Mouse (Mus musculus) limb, embryonic 14.5 days (tissue): ENCODE measurements around the gene Spc24. TPM values are rescaled to one million over a fixed set of nuclear protein-coding genes. Genes with fewer than 3 reads are reported as not detected.

Source experiments
- ATAC-seq: fragments of 200-750 bp; cut with Nextera tagmentation; 2 replicates; pipeline ENCODE4 v1.8.0; 2017; ENCODE audit warnings: low read depth, moderate number of reproducible peaks, moderate TSS enrichment; ENCODE audit not compliant: low FRiP score
- DNase-seq: peaks from one replicate; pipeline ENCODE4 v3.0.0-alpha.2; 2015; ENCODE audit warnings: low spot score
- H3K27ac ChIP-seq: fragments of 300-500 bp; sonication (generic); replicated peaks from 2 replicates; pipeline ENCODE4 v1.5.1; 2014; ENCODE audit warnings: low read depth, mild to moderate bottlenecking, low read length, moderate library complexity, mixed read lengths
- H3K27me3 ChIP-seq: fragments of 300-500 bp; sonication (generic); 2 replicates; pipeline ENCODE4 v1.6.1; 2014; ENCODE audit warnings: low read length, mixed read lengths; ENCODE audit not compliant: control insufficient read depth, insufficient read depth
- H3K36me3 ChIP-seq: fragments of 300-500 bp; sonication (generic); 2 replicates; pipeline ENCODE4 v1.6.1; 2014; ENCODE audit warnings: mild to moderate bottlenecking, low read length, moderate library complexity, mixed read lengths; ENCODE audit not compliant: control insufficient read depth, insufficient read depth
- H3K4me1 ChIP-seq: fragments of 300-500 bp; sonication (generic); 2 replicates; pipeline ENCODE4 v1.6.1; 2014; ENCODE audit warnings: antibody characterized with exemption, low read length, mixed read lengths; ENCODE audit not compliant: control insufficient read depth, insufficient read depth
- H3K4me2 ChIP-seq: fragments of 300-500 bp; sonication (generic); replicated peaks from 2 replicates; pipeline ENCODE4 v1.6.1; 2014; ENCODE audit warnings: low read depth, mild to moderate bottlenecking, low read length, moderate library complexity; ENCODE audit not compliant: severe bottlenecking
- H3K4me3 ChIP-seq: fragments of 300-500 bp; sonication (generic); replicated peaks from 2 replicates; pipeline ENCODE4 v1.5.1; 2014; ENCODE audit warnings: low read length
- H3K9ac ChIP-seq: fragments of 300-500 bp; sonication (generic); 2 replicates; pipeline ENCODE4 v1.6.1; 2014; ENCODE audit warnings: mild to moderate bottlenecking, low read depth, low read length, moderate library complexity; ENCODE audit not compliant: severe bottlenecking
- H3K9me3 ChIP-seq: fragments of 300-500 bp; sonication (generic); 2 replicates; pipeline ENCODE4 v1.6.1; 2016; ENCODE audit warnings: low read length; ENCODE audit not compliant: control insufficient read depth
- POLR2A ChIP-seq: fragments of 200-500 bp; IDR thresholded peaks from 2 replicates; pipeline ENCODE4 v1.8.0; 2012; ENCODE audit warnings: inconsistent platforms, mild to moderate bottlenecking, moderate library complexity, borderline replicate concordance; ENCODE audit not compliant: insufficient read depth, insufficient read length; ENCODE audit errors: extremely low read depth
- WGBS: fragments of 180-500 bp; shearing (Covaris S2); extraction: QIAGEN DNeasy Blood & Tissue Kit; methylation state at CpG from one replicate; pipeline ENCODE4 v1.1.7; 2014; 5-methylcytosine and 5-hydroxymethylcytosine counted together
- microRNA-seq: library from miRNA; unstranded; fragments of <30 nt; microRNA quantifications from one replicate; pipeline ENCODE4, GENCODE M21; 2016
- polyA plus RNA-seq, 2 experiments: library from polyadenylated mRNA; depleted of rRNA in 1 of 2; stranded (reverse) in 1 of 2; unstranded in 1 of 2; fragments of >200 nt; fragmentation: Nextera tagmentation in 1 of 2; extraction: Ambion mirVana in 1 of 2; gene quantifications; 2 replicates each; pipeline versions ENCODE4 v1.2.1 to v1.2.3; 2012 to 2014

Gene Spc24
- polyA plus RNA-seq, 2 experiments = 68.8 to 84.3 TPM

- no peak for ATAC-seq
- H3K27ac ChIP-seq = no peak overlapping the region
- no peak overlapping the region for H3K4me3 ChIP-seq
- 86% methylated on average over 8 of the region's 8 CpGs for WGBS
- peaks cover 67% of the 10 kb centered on the region for H3K36me3 ChIP-seq
- H3K4me1 ChIP-seq = no peaks in the 10 kb centered on the region
- no peak overlapping the region for H3K4me2 ChIP-seq
- no peaks in the 10 kb centered on the region for H3K27me3 ChIP-seq
- no peaks in the 10 kb centered on the region for H3K9me3 ChIP-seq
- DNase-seq = no peak
- no peak for TF ChIP-seq POLR2A
- H3K9ac ChIP-seq = no peak overlapping the region
Measured at GRCm38 (mm10) chr9:21706586-21707265, 53.4 kb downstream of the Spc24 start.

- no peaks in the 10 kb centered on the region for H3K9me3 ChIP-seq
- no peaks in the 10 kb centered on the region for H3K4me1 ChIP-seq
- no peak overlapping the region for H3K4me2 ChIP-seq
- H3K36me3 ChIP-seq = peaks cover 73% of the 10 kb centered on the region
- no peak overlapping the region for H3K9ac ChIP-seq
- 83% methylated on average over 4 of the region's 4 CpGs for WGBS
- no peaks in the 10 kb centered on the region for H3K27me3 ChIP-seq
- TF ChIP-seq POLR2A = no peak
- DNase-seq (no peak), ATAC-seq (no peak)
- no peak overlapping the region for H3K27ac ChIP-seq
- no peak overlapping the region for H3K4me3 ChIP-seq
Measured at GRCm38 (mm10) chr9:21706085-21706484, 54.0 kb downstream of the Spc24 start.

Small RNAs within 50 kb of the gene (microRNA-seq; reads per million reads assigned to microRNA genes)
- gene Mir7083 = 9.2 reads per million, percentile 20 among the genes with 10 or more reads in this experiment

Other genes starting within 250 kb of the Spc24 start
- 2.3 and 2.5 TPM in 2 replicates for gene AB124611, start 234.1 kb downstream of the Spc24 start, polyA plus RNA-seq (2012; rRNA removed)
- 2.9 and 3.3 TPM in 2 replicates for gene AB124611, start 234.1 kb downstream of the Spc24 start, polyA plus RNA-seq (2014; fragmentation: Nextera tagmentation; extraction: Ambion mirVana)
- gene Carm1, start 213.4 kb downstream of the Spc24 start, polyA plus RNA-seq (2012; rRNA removed) = 171 and 242 TPM in 2 replicates
- gene Carm1, start 213.4 kb downstream of the Spc24 start, polyA plus RNA-seq (2014; fragmentation: Nextera tagmentation; extraction: Ambion mirVana) = 71.5 and 80.3 TPM in 2 replicates
- gene Timm29, start 167.6 kb downstream of the Spc24 start, polyA plus RNA-seq (2012; rRNA removed) = 35.5 and 40.8 TPM in 2 replicates
- 39.8 and 43.0 TPM in 2 replicates for gene Timm29, start 167.6 kb downstream of the Spc24 start, polyA plus RNA-seq (2014; fragmentation: Nextera tagmentation; extraction: Ambion mirVana)
- 19.6 and 24.0 TPM in 2 replicates for gene Yipf2, start 167.5 kb downstream of the Spc24 start, polyA plus RNA-seq (2012; rRNA removed)
- gene Yipf2, start 167.5 kb downstream of the Spc24 start, polyA plus RNA-seq (2014; fragmentation: Nextera tagmentation; extraction: Ambion mirVana) = 18.1 and 23.6 TPM in 2 replicates
- 94.4 and 94.8 TPM in 2 replicates for gene Smarca4, start 144.1 kb downstream of the Spc24 start, polyA plus RNA-seq (2012; rRNA removed)
- 81.1 and 90.4 TPM in 2 replicates for gene Smarca4, start 144.1 kb downstream of the Spc24 start, polyA plus RNA-seq (2014; fragmentation: Nextera tagmentation; extraction: Ambion mirVana)
- 36.9 and 48.0 TPM in 2 replicates for gene Ldlr, start 36.8 kb downstream of the Spc24 start, polyA plus RNA-seq (2012; rRNA removed)
- 15.9 and 18.4 TPM in 2 replicates for gene Ldlr, start 36.8 kb downstream of the Spc24 start, polyA plus RNA-seq (2014; fragmentation: Nextera tagmentation; extraction: Ambion mirVana)
- gene Kank2, start 38.4 kb upstream of the Spc24 start, polyA plus RNA-seq (2012; rRNA removed) = 38.6 and 49.6 TPM in 2 replicates
- gene Kank2, start 38.4 kb upstream of the Spc24 start, polyA plus RNA-seq (2014; fragmentation: Nextera tagmentation; extraction: Ambion mirVana) = 13.1 and 15.0 TPM in 2 replicates
- 0.17 TPM in 1 of 2 replicates, not detected in the other for gene Angptl8, start 75.2 kb upstream of the Spc24 start, polyA plus RNA-seq (2012; rRNA removed)
- 0.44 and 1.1 TPM in 2 replicates for gene Angptl8, start 75.2 kb upstream of the Spc24 start, polyA plus RNA-seq (2014; fragmentation: Nextera tagmentation; extraction: Ambion mirVana)
- gene Dock6, start 92.3 kb upstream of the Spc24 start, polyA plus RNA-seq (2012; rRNA removed) = 155 and 191 TPM in 2 replicates
- 31.6 and 38.8 TPM in 2 replicates for gene Dock6, start 92.3 kb upstream of the Spc24 start, polyA plus RNA-seq (2014; fragmentation: Nextera tagmentation; extraction: Ambion mirVana)
- gene Rab3d, start 157.9 kb upstream of the Spc24 start, polyA plus RNA-seq (2012; rRNA removed) = 30.1 and 30.7 TPM in 2 replicates
- 32.5 and 36.3 TPM in 2 replicates for gene Rab3d, start 157.9 kb upstream of the Spc24 start, polyA plus RNA-seq (2014; fragmentation: Nextera tagmentation; extraction: Ambion mirVana)
- gene Ccdc159, start 167.2 kb upstream of the Spc24 start, polyA plus RNA-seq (2012; rRNA removed) = 9.6 and 10.8 TPM in 2 replicates
- 2.8 and 3.3 TPM in 2 replicates for gene Ccdc159, start 167.2 kb upstream of the Spc24 start, polyA plus RNA-seq (2014; fragmentation: Nextera tagmentation; extraction: Ambion mirVana)
- gene Tmem205, start 167.3 kb upstream of the Spc24 start, polyA plus RNA-seq (2012; rRNA removed) = 37.4 and 45.3 TPM in 2 replicates
- 49.5 and 51.5 TPM in 2 replicates for gene Tmem205, start 167.3 kb upstream of the Spc24 start, polyA plus RNA-seq (2014; fragmentation: Nextera tagmentation; extraction: Ambion mirVana)
- gene Plppr2, start 176.7 kb upstream of the Spc24 start, polyA plus RNA-seq (2012; rRNA removed) = 31.7 and 44.2 TPM in 2 replicates
- 8.7 and 11.2 TPM in 2 replicates for gene Plppr2, start 176.7 kb upstream of the Spc24 start, polyA plus RNA-seq (2014; fragmentation: Nextera tagmentation; extraction: Ambion mirVana)
- 6.5 and 7.0 TPM in 2 replicates for gene Swsap1, start 195.5 kb upstream of the Spc24 start, polyA plus RNA-seq (2012; rRNA removed)
- 12.8 TPM in 2 replicates for gene Swsap1, start 195.5 kb upstream of the Spc24 start, polyA plus RNA-seq (2014; fragmentation: Nextera tagmentation; extraction: Ambion mirVana)
- gene Epor, start 203.2 kb upstream of the Spc24 start, polyA plus RNA-seq (2012; rRNA removed) = 6.7 and 8.0 TPM in 2 replicates
- gene Epor, start 203.2 kb upstream of the Spc24 start, polyA plus RNA-seq (2014; fragmentation: Nextera tagmentation; extraction: Ambion mirVana) = 4.1 and 5.9 TPM in 2 replicates
- 2.9 and 3.2 TPM in 2 replicates for gene Rgl3, start 229.1 kb upstream of the Spc24 start, polyA plus RNA-seq (2012; rRNA removed)
- 1.1 and 1.5 TPM in 2 replicates for gene Rgl3, start 229.1 kb upstream of the Spc24 start, polyA plus RNA-seq (2014; fragmentation: Nextera tagmentation; extraction: Ambion mirVana)
- gene Ccdc151, start 242.3 kb upstream of the Spc24 start, polyA plus RNA-seq (2012; rRNA removed) = 1.2 and 1.3 TPM in 2 replicates
- 0.37 and 1.2 TPM in 2 replicates for gene Ccdc151, start 242.3 kb upstream of the Spc24 start, polyA plus RNA-seq (2014; fragmentation: Nextera tagmentation; extraction: Ambion mirVana)
- 156 and 188 TPM in 2 replicates for gene Prkcsh, start 242.5 kb upstream of the Spc24 start, polyA plus RNA-seq (2012; rRNA removed)
- 89.0 and 103 TPM in 2 replicates for gene Prkcsh, start 242.5 kb upstream of the Spc24 start, polyA plus RNA-seq (2014; fragmentation: Nextera tagmentation; extraction: Ambion mirVana)